Mouse (Mus musculus) liver, adult 2 months (tissue): Measurements from ENCODE around the gene Slc19a1.

Experiments
- CTCF ChIP-seq: fragments of 200-500 bp; IDR thresholded peaks from 2 replicates; pipeline ENCODE4 v1.5.1; 2011; ENCODE audit warnings: low read depth, low read length, control low read depth
- POLR2A ChIP-seq: fragments of 200-500 bp; IDR thresholded peaks from 2 replicates; pipeline ENCODE4 v1.6.1; 2011; ENCODE audit warnings: low read length, control low read depth; ENCODE audit not compliant: insufficient read depth; ENCODE audit errors: extremely low read depth

DNA sequence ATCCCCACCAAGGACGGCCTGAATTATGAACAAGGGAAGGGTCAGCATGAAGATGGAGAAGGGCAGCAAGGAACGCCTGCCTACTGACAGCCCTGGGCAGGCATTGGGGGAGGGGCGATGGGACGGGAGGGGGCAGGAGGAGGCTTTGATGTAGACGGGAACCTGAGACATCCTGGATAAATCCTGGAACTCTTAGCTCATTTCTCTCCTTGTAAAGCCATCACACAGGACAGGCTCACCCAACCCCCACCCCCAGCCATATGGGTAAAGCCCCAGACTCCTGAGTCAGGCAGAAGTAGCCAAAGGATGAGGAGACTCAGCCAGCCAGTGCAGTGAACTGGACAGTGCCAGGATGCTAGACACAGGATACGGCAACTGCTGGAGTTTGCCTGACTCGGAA, 27.1 kb upstream of the Slc19a1 start:
- TF ChIP-seq CTCF = no peak
- TF ChIP-seq POLR2A = no peak
